Mouse (Mus musculus) limb, embryonic 14.5 days (tissue): ENCODE results near the gene Rgmb. TPM values are rescaled to one million over a fixed set of nuclear protein-coding genes. Genes with fewer than 3 reads are reported as not detected.

Source experiments
- ATAC-seq: fragments of 200-750 bp; cut with Nextera tagmentation; 2 replicates; pipeline ENCODE4 v1.8.0; 2017; ENCODE audit warnings: low read depth, moderate number of reproducible peaks, moderate TSS enrichment; ENCODE audit not compliant: low FRiP score
- DNase-seq: peaks from one replicate; pipeline ENCODE4 v3.0.0-alpha.2; 2015; ENCODE audit warnings: low spot score
- H3K27ac ChIP-seq: fragments of 300-500 bp; sonication (generic); replicated peaks from 2 replicates; pipeline ENCODE4 v1.5.1; 2014; ENCODE audit warnings: low read depth, mild to moderate bottlenecking, low read length, moderate library complexity, mixed read lengths
- H3K27me3 ChIP-seq: fragments of 300-500 bp; sonication (generic); 2 replicates; pipeline ENCODE4 v1.6.1; 2014; ENCODE audit warnings: low read length, mixed read lengths; ENCODE audit not compliant: control insufficient read depth, insufficient read depth
- H3K36me3 ChIP-seq: fragments of 300-500 bp; sonication (generic); 2 replicates; pipeline ENCODE4 v1.6.1; 2014; ENCODE audit warnings: mild to moderate bottlenecking, low read length, moderate library complexity, mixed read lengths; ENCODE audit not compliant: control insufficient read depth, insufficient read depth
- H3K4me1 ChIP-seq: fragments of 300-500 bp; sonication (generic); 2 replicates; pipeline ENCODE4 v1.6.1; 2014; ENCODE audit warnings: antibody characterized with exemption, low read length, mixed read lengths; ENCODE audit not compliant: control insufficient read depth, insufficient read depth
- H3K4me2 ChIP-seq: fragments of 300-500 bp; sonication (generic); replicated peaks from 2 replicates; pipeline ENCODE4 v1.6.1; 2014; ENCODE audit warnings: low read depth, mild to moderate bottlenecking, low read length, moderate library complexity; ENCODE audit not compliant: severe bottlenecking
- H3K4me3 ChIP-seq: fragments of 300-500 bp; sonication (generic); replicated peaks from 2 replicates; pipeline ENCODE4 v1.5.1; 2014; ENCODE audit warnings: low read length
- H3K9ac ChIP-seq: fragments of 300-500 bp; sonication (generic); 2 replicates; pipeline ENCODE4 v1.6.1; 2014; ENCODE audit warnings: mild to moderate bottlenecking, low read depth, low read length, moderate library complexity; ENCODE audit not compliant: severe bottlenecking
- H3K9me3 ChIP-seq: fragments of 300-500 bp; sonication (generic); 2 replicates; pipeline ENCODE4 v1.6.1; 2016; ENCODE audit warnings: low read length; ENCODE audit not compliant: control insufficient read depth
- POLR2A ChIP-seq: fragments of 200-500 bp; IDR thresholded peaks from 2 replicates; pipeline ENCODE4 v1.8.0; 2012; ENCODE audit warnings: inconsistent platforms, mild to moderate bottlenecking, moderate library complexity, borderline replicate concordance; ENCODE audit not compliant: insufficient read depth, insufficient read length; ENCODE audit errors: extremely low read depth
- WGBS: fragments of 180-500 bp; shearing (Covaris S2); extraction: QIAGEN DNeasy Blood & Tissue Kit; methylation state at CpG from one replicate; pipeline ENCODE4 v1.1.7; 2014; 5-methylcytosine and 5-hydroxymethylcytosine counted together
- polyA plus RNA-seq, 2 experiments: library from polyadenylated mRNA; depleted of rRNA in 1 of 2; stranded (reverse) in 1 of 2; unstranded in 1 of 2; fragments of >200 nt; fragmentation: Nextera tagmentation in 1 of 2; extraction: Ambion mirVana in 1 of 2; gene quantifications; 2 replicates each; pipeline versions ENCODE4 v1.2.1 to v1.2.3; 2012 to 2014

The Rgmb gene
- polyA plus RNA-seq, 2 experiments = 37.7 to 52.0 TPM

GRCm38 (mm10) chr17:15776349-15776748, 54.5 kb downstream of the Rgmb start:
- Histone ChIP-seq H3K9ac (no peak overlapping the region), H3K9me3 (no peaks in the 10 kb centered on the region), H3K27me3 (no peaks in the 10 kb centered on the region), H3K4me3 (no peak overlapping the region), H3K4me2 (no peak overlapping the region), H3K36me3 (peaks cover 3% of the 10 kb centered on the region), H3K4me1 (no peaks in the 10 kb centered on the region), H3K27ac (no peak overlapping the region)
- DNase-seq (no peak), ATAC-seq (no peak)
- TF ChIP-seq POLR2A = no peak
- WGBS = 82% methylated on average over 5 of the region's 5 CpGs

GRCm38 (mm10) chr17:15774565-15775215, 56.1 kb downstream of the Rgmb start:
- Histone ChIP-seq H3K27me3 (no peaks in the 10 kb centered on the region), H3K9me3 (no peaks in the 10 kb centered on the region), H3K36me3 (peaks cover 19% of the 10 kb centered on the region), H3K4me3 (no peak overlapping the region), H3K4me2 (no peak overlapping the region), H3K9ac (no peak overlapping the region), H3K27ac (no peak overlapping the region), H3K4me1 (no peaks in the 10 kb centered on the region)
- 87% methylated on average over 5 of the region's 5 CpGs for WGBS
- no peak for TF ChIP-seq POLR2A
- ATAC-seq (no peak; the same call in 1 of the 2 replicates), DNase-seq (no peak)

GRCm38 (mm10) chr17:15773956-15774355, 56.9 kb downstream of the Rgmb start:
- Histone ChIP-seq H3K4me3 (no peak overlapping the region), H3K36me3 (peaks cover 27% of the 10 kb centered on the region), H3K4me1 (no peaks in the 10 kb centered on the region), H3K4me2 (no peak overlapping the region), H3K27ac (no peak overlapping the region), H3K27me3 (no peaks in the 10 kb centered on the region), H3K9ac (no peak overlapping the region), H3K9me3 (no peaks in the 10 kb centered on the region)
- no peak for ATAC-seq
- TF ChIP-seq POLR2A = no peak
- no peak for DNase-seq
- WGBS = 85% methylated on average over 6 of the region's 6 CpGs

GRCm38 (mm10) chr17:15769081-15769724, 61.6 kb downstream of the Rgmb start:
- DNase-seq = no peak
- H3K4me2 ChIP-seq = no peak overlapping the region
- no peak overlapping the region for H3K4me3 ChIP-seq
- H3K9me3 ChIP-seq = no peaks in the 10 kb centered on the region
- H3K4me1 ChIP-seq = no peaks in the 10 kb centered on the region
- no peak for TF ChIP-seq POLR2A
- ATAC-seq = no peak
- no peaks in the 10 kb centered on the region for H3K27me3 ChIP-seq
- H3K36me3 ChIP-seq = peaks cover 67% of the 10 kb centered on the region
- H3K9ac ChIP-seq = no peak overlapping the region
- H3K27ac ChIP-seq = no peak overlapping the region
- 73% methylated on average over 7 of the region's 7 CpGs for WGBS

GRCm38 (mm10) chr17:15761191-15761590, 69.6 kb downstream of the Rgmb start:
- no peaks in the 10 kb centered on the region for H3K4me1 ChIP-seq
- H3K36me3 ChIP-seq = peaks cover 76% of the 10 kb centered on the region
- DNase-seq = no peak
- no peaks in the 10 kb centered on the region for H3K27me3 ChIP-seq
- ATAC-seq = no peak
- H3K9me3 ChIP-seq = no peaks in the 10 kb centered on the region
- H3K4me3 ChIP-seq = no peak overlapping the region
- no peak overlapping the region for H3K27ac ChIP-seq
- no peak for TF ChIP-seq POLR2A
- no peak overlapping the region for H3K9ac ChIP-seq
- H3K4me2 ChIP-seq = no peak overlapping the region
- 86% methylated on average over 8 of the region's 8 CpGs for WGBS

Other genes with a start within 250 kb of the Rgmb start
- gene Chd1, start 126.1 kb downstream of the Rgmb start, polyA plus RNA-seq (2012; rRNA removed) = 8.9 and 11.3 TPM in 2 replicates
- gene Chd1, start 126.1 kb downstream of the Rgmb start, polyA plus RNA-seq (2014; fragmentation: Nextera tagmentation; extraction: Ambion mirVana) = 30.2 and 33.7 TPM in 2 replicates